Mouse (Mus musculus) ES-Bruce4 (cell line): Measurements from ENCODE around the gene Gyg.

Experiments
- CTCF ChIP-seq: IDR thresholded peaks from one replicate; pipeline ENCODE4 v1.8.1; 2011; ENCODE audit warnings: low read depth, low read length
- POLR2A ChIP-seq: IDR thresholded peaks from one replicate; pipeline ENCODE4 v1.8.1; 2011; ENCODE audit warnings: low read length; ENCODE audit not compliant: insufficient read depth

- TF ChIP-seq CTCF: peak; percentile 76
- TF ChIP-seq POLR2A: no peak
These were observed 43.8 kb upstream of the Gyg start for GRCm38 (mm10) chr3:20198869-20199268.
